Mouse (Mus musculus) liver, adult 2 months (tissue): ENCODE measurements at regions not wholly inside any gene's neighbourhood (a gene's known extent, or its start where the extent isn't known, plus 50 kb on each side); places are given as distances from the start of the nearest gene placed in this dataset.
A peak's percentile ranks its signal among the peaks of the same experiment; 100 is the strongest.

ENCODE experiments used
- DNase-seq: peaks from one replicate; pipeline ENCODE4 v3.0.0-alpha.2; 2011; ENCODE audit warnings: low read depth, low spot score; ENCODE audit errors: extremely low read depth
- H3K27ac ChIP-seq: fragments of 200-500 bp; replicated peaks from 2 replicates; pipeline ENCODE4 v1.5.1; 2012; ENCODE audit warnings: low read depth, mild to moderate bottlenecking, control low read depth, inconsistent platforms, low read length; ENCODE audit not compliant: insufficient read depth
- H3K27me3 ChIP-seq: fragments of 200-500 bp; 2 replicates; pipeline ENCODE4 v1.6.1; 2012; ENCODE audit warnings: mild to moderate bottlenecking, moderate library complexity, low read length, inconsistent platforms; ENCODE audit not compliant: control insufficient read depth, insufficient read depth
- H3K36me3 ChIP-seq: fragments of 200-500 bp; 2 replicates; pipeline ENCODE4 v1.6.1; 2012; ENCODE audit warnings: low read length, inconsistent platforms; ENCODE audit not compliant: control insufficient read depth, insufficient read depth
- H3K4me1 ChIP-seq: fragments of 200-500 bp; 2 replicates; pipeline ENCODE4 v1.6.1; 2011; ENCODE audit warnings: low read length; ENCODE audit not compliant: control insufficient read depth, insufficient read depth
- H3K4me3 ChIP-seq: fragments of 200-500 bp; 2 replicates; pipeline ENCODE4 v1.5.1; 2011; ENCODE audit warnings: low read depth, mild to moderate bottlenecking, control low read depth, low read length, moderate library complexity; ENCODE audit not compliant: insufficient read depth
- H3K79me2 ChIP-seq: fragments of 200-500 bp; 2 replicates; pipeline ENCODE4 v1.6.1; 2012; ENCODE audit warnings: inconsistent platforms, mild to moderate bottlenecking, low read length, moderate library complexity; ENCODE audit not compliant: control insufficient read depth, insufficient read depth
- H3K9ac ChIP-seq: fragments of 200-500 bp; 2 replicates; pipeline ENCODE4 v1.6.1; 2012; ENCODE audit warnings: low read depth, mild to moderate bottlenecking, control low read depth, inconsistent platforms, low read length
- CTCF ChIP-seq: fragments of 200-500 bp; IDR thresholded peaks from 2 replicates; pipeline ENCODE4 v1.5.1; 2011; ENCODE audit warnings: low read depth, low read length, control low read depth
- POLR2A ChIP-seq: fragments of 200-500 bp; IDR thresholded peaks from 2 replicates; pipeline ENCODE4 v1.6.1; 2011; ENCODE audit warnings: low read length, control low read depth; ENCODE audit not compliant: insufficient read depth; ENCODE audit errors: extremely low read depth
- whole genome bisulfite sequencing: fragments of 180-500 bp; shearing (Covaris S2); methylation state at CpG from one replicate; pipeline ENCODE4 v1.1.7; 2018; 5-methylcytosine and 5-hydroxymethylcytosine counted together

- Histone ChIP-seq H3K4me3 (no peak overlapping the region), H3K36me3 (no peaks in the 10 kb centered on the region), H3K27me3 (no peaks in the 10 kb centered on the region; the same call in 1 of the 2 replicates), H3K4me1 (no peaks in the 10 kb centered on the region), H3K27ac (no peak overlapping the region), H3K79me2 (no peaks in the 10 kb centered on the region), H3K9ac (no peak overlapping the region)
- TF ChIP-seq CTCF (no peak), POLR2A (no peak)
- no peak for DNase-seq
- WGBS = 81% methylated on average over 10 of the region's 10 CpGs
Observed at GRCm38 (mm10) chr2:33980884-33981283, 93.1 kb upstream of the Mvb12b start.

- H3K36me3 ChIP-seq = no peaks in the 10 kb centered on the region
- H3K79me2 ChIP-seq = no peaks in the 10 kb centered on the region
- no peaks in the 10 kb centered on the region for H3K4me1 ChIP-seq
- TF ChIP-seq POLR2A (no peak), CTCF (peak; percentile 6; the same call in 1 of the 2 replicates)
- H3K9ac ChIP-seq = no peak overlapping the region
- H3K4me3 ChIP-seq = no peak overlapping the region
- no peaks in the 10 kb centered on the region; the same call in 1 of the 2 replicates for H3K27me3 ChIP-seq
- no peak for DNase-seq
- no peak overlapping the region for H3K27ac ChIP-seq
Observed at GRCm38 (mm10) chr2:33979276-33979675, 91.5 kb upstream of the Mvb12b start.

GRCm38 (mm10) chr2:33978550-33978949 lies 90.8 kb upstream of the Mvb12b start:
- WGBS = 76% methylated on average over 4 of the region's 4 CpGs

GRCm38 (mm10) chr2:33977576-33978352 lies 90.0 kb upstream of the Mvb12b start:
- Histone ChIP-seq H3K36me3 (no peaks in the 10 kb centered on the region), H3K27ac (no peak overlapping the region), H3K9ac (no peak overlapping the region), H3K4me3 (no peak overlapping the region), H3K79me2 (no peaks in the 10 kb centered on the region), H3K4me1 (no peaks in the 10 kb centered on the region), H3K27me3 (no peaks in the 10 kb centered on the region; the same call in 1 of the 2 replicates)
- no peak for DNase-seq
- 81% methylated on average over 20 of the region's 20 CpGs for WGBS
- TF ChIP-seq POLR2A (no peak), CTCF (no peak)

More at GRCm38 (mm10) chr2:33978550-33978949, 90.8 kb upstream of the Mvb12b start:
- no peaks in the 10 kb centered on the region for H3K4me1 ChIP-seq
- H3K36me3 ChIP-seq = no peaks in the 10 kb centered on the region
- H3K4me3 ChIP-seq = no peak overlapping the region
- H3K9ac ChIP-seq = no peak overlapping the region
- no peaks in the 10 kb centered on the region for H3K79me2 ChIP-seq
- H3K27me3 ChIP-seq = no peaks in the 10 kb centered on the region; the same call in 1 of the 2 replicates
- DNase-seq = no peak
- no peak for TF ChIP-seq POLR2A
- no peak for TF ChIP-seq CTCF
- H3K27ac ChIP-seq = no peak overlapping the region

- H3K4me1 ChIP-seq = no peaks in the 10 kb centered on the region
- WGBS = 97% methylated on average over 5 of the region's 5 CpGs
- no peak for DNase-seq
- H3K9ac ChIP-seq = no peak overlapping the region
- H3K79me2 ChIP-seq = no peaks in the 10 kb centered on the region
- H3K27me3 ChIP-seq = no peaks in the 10 kb centered on the region; the same call in 1 of the 2 replicates
- TF ChIP-seq CTCF (no peak), POLR2A (no peak)
- H3K36me3 ChIP-seq = no peaks in the 10 kb centered on the region
- no peak overlapping the region for H3K4me3 ChIP-seq
- H3K27ac ChIP-seq = no peak overlapping the region
Observed at GRCm38 (mm10) chr2:33977151-33977550, 89.4 kb upstream of the Mvb12b start.

GRCm38 (mm10) chr2:33976183-33976582 lies 88.4 kb upstream of the Mvb12b start:
- Histone ChIP-seq H3K9ac (no peak overlapping the region), H3K79me2 (no peaks in the 10 kb centered on the region), H3K4me1 (no peaks in the 10 kb centered on the region), H3K4me3 (no peak overlapping the region), H3K27me3 (no peaks in the 10 kb centered on the region; the same call in 1 of the 2 replicates), H3K27ac (no peak overlapping the region), H3K36me3 (no peaks in the 10 kb centered on the region)
- WGBS = 80% methylated on average over 9 of the region's 9 CpGs
- no peak for DNase-seq
- TF ChIP-seq POLR2A (no peak), CTCF (no peak)
